Mouse (Mus musculus): ENCODE results near the gene Mboat7. TPM values are rescaled to one million over a fixed set of nuclear protein-coding genes. Genes with fewer than 3 reads are reported as not detected.

Gene Mboat7
- total and polyA plus RNA-seq, 3 experiments, result 18.4 to 41.2 (median 21.7) TPM

GRCm38 (mm10) chr7:3692382-3692986, 839 bp downstream of the Mboat7 start, which contains the start of gene Tsen34:
Gene Tsen34, plus strand, starts transcription at chr7:3692863.
- H3K27me3 ChIP-seq (replicated peaks), result no peaks in the 10 kb centered on the region
- dilution Hi-C loops (cut with MboI; ENCODE audit: extremely low pct_ligation_motif_present, extremely low pct_unique_long_range_greater_than_20kb, low sequenced_read_pairs) (no loop called here), in situ Hi-C loops (cut with MboI; ENCODE audit: low pct_ligation_motif_present, low pct_unique_long_range_greater_than_20kb, low sequenced_read_pairs) (no loop called here)
- peaks cover 0 to 27% of the 10 kb centered on the region in 2 experiments; a peak in 3 of 4 replicates for H3K4me1 ChIP-seq (ENCODE audit: control insufficient read depth in 1 of 2, insufficient read depth in 2 of 2)
- H3K9me3 ChIP-seq (replicated peaks; ENCODE audit: low read length), result no peaks in the 10 kb centered on the region
- H3K79me2 ChIP-seq (replicated peaks; ENCODE audit: control insufficient read depth, extremely low read depth, insufficient read depth, poor library complexity, severe bottlenecking), result peaks cover 13% of the 10 kb centered on the region
- peak within 1 kb of the TSS; percentile 63 to 100 (median 77) for H3K4me3 ChIP-seq (replicated peaks in 1 of 3; ENCODE audit: low read depth in 2 of 3, low read length in 2 of 3, poor library complexity in 1 of 3)
- peak within 1 kb of the TSS; percentile 93 for H3K9ac ChIP-seq (ENCODE audit: insufficient read depth, low read depth)
- H3K36me3 ChIP-seq (replicated peaks in 1 of 2; ENCODE audit: control insufficient read depth in 1 of 2, insufficient read depth in 1 of 2, low read length in 1 of 2), result peaks cover 8 to 44% of the 10 kb centered on the region in 2 experiments
- DNase-seq (ENCODE audit: extremely low read depth), result peak; percentile 23
- H3K4me2 ChIP-seq (ENCODE audit: insufficient read depth, low read depth, poor library complexity, severe bottlenecking), result peak within 1 kb of the TSS; percentile 85
- TF ChIP-seq MAZ (IDR thresholded peaks at IDR 0.05; ENCODE audit: low read depth, low read length), result peak; percentile 19; the same call in 1 of the 2 replicates
- peak; percentile 30; the same call in 1 of the 2 replicates for TF ChIP-seq CHD1 (IDR thresholded peaks at IDR 0.05; ENCODE audit: low read depth, low read length)
- TF ChIP-seq MAX (IDR thresholded peaks at IDR 0.05; ENCODE audit: low read length), result peak; percentile 3; the same call in 1 of the 2 replicates
- no peak for TF ChIP-seq IRF4 (IDR thresholded peaks at IDR 0.05; ENCODE audit: low read depth, low read length)
- peak; percentile 39 for TF ChIP-seq RAD21 (IDR thresholded peaks at IDR 0.05; ENCODE audit: low read depth, low read length)
- TF ChIP-seq CTCF (conservative IDR thresholded peaks at IDR 0.05 in 1 of 2, IDR thresholded peaks at IDR 0.05 in 1 of 2; ENCODE audit: low read depth in 2 of 2, low read length in 2 of 2), result peak in 1 of 2 experiments; percentile 46; a peak in 2 of 4 replicates
- TF ChIP-seq CHD2 (IDR thresholded peaks at IDR 0.05; ENCODE audit: low read length), result peak; percentile 23; the same call in 1 of the 2 replicates
- TF ChIP-seq SIN3A (IDR thresholded peaks at IDR 0.05; ENCODE audit: low read length), result peak; percentile 53; the same call in 1 of the 2 replicates
- no peak for TF ChIP-seq NELFE (IDR thresholded peaks at IDR 0.05; ENCODE audit: low read depth, low read length)
- TF ChIP-seq TCF12 (IDR thresholded peaks at IDR 0.05; ENCODE audit: low read depth, low read length), result peak; percentile 63; the same call in 1 of the 2 replicates
- TF ChIP-seq MXI1 (IDR thresholded peaks at IDR 0.05; ENCODE audit: low read depth, low read length), result peak; percentile 78
- peak within 1 kb of the TSS; percentile 89 for H3K27ac ChIP-seq (ENCODE audit: insufficient read depth, low read depth)

GRCm38 (mm10) chr7:3691919-3692318, 1.4 kb downstream of the Mboat7 start:
- H3K36me3 ChIP-seq (replicated peaks in 1 of 2; ENCODE audit: control insufficient read depth in 1 of 2, insufficient read depth in 1 of 2, low read length in 1 of 2), result peaks cover 8 to 44% of the 10 kb centered on the region in 2 experiments

More at GRCm38 (mm10) chr7:3691919-3692318, 1.4 kb downstream of the Mboat7 start:
- Histone ChIP-seq H3K9me3 (replicated peaks; ENCODE audit: low read length) (no peaks in the 10 kb centered on the region), H3K27me3 (replicated peaks) (no peaks in the 10 kb centered on the region), H3K4me3 (replicated peaks in 1 of 3; ENCODE audit: low read depth in 2 of 3, low read length in 2 of 3, poor library complexity in 1 of 3) (peak overlapping the region; percentile 63 to 100 (median 77)), H3K9ac (ENCODE audit: insufficient read depth, low read depth) (peak overlapping the region; percentile 93), H3K79me2 (replicated peaks; ENCODE audit: control insufficient read depth, extremely low read depth, insufficient read depth, poor library complexity, severe bottlenecking) (peaks cover 13% of the 10 kb centered on the region), H3K27ac (ENCODE audit: insufficient read depth, low read depth) (no peak overlapping the region), H3K4me2 (ENCODE audit: insufficient read depth, low read depth, poor library complexity, severe bottlenecking) (peak overlapping the region; percentile 85), H3K4me1 (ENCODE audit: control insufficient read depth in 1 of 2, insufficient read depth in 2 of 2) (peaks cover 0 to 23% of the 10 kb centered on the region in 2 experiments; a peak in 3 of 4 replicates)
- in situ Hi-C loops (cut with MboI; ENCODE audit: low pct_ligation_motif_present, low pct_unique_long_range_greater_than_20kb, low sequenced_read_pairs) (no loop called here), dilution Hi-C loops (cut with MboI; ENCODE audit: extremely low pct_ligation_motif_present, extremely low pct_unique_long_range_greater_than_20kb, low sequenced_read_pairs) (no loop called here)
- peak; percentile 21 for DNase-seq (ENCODE audit: extremely low read depth)
- TF ChIP-seq MAFK (IDR thresholded peaks at IDR 0.05; ENCODE audit: insufficient replicate concordance, low read length), result no peak
